Mouse (Mus musculus): ENCODE measurements around the gene Elf4.

The Elf4 gene

DNA sequence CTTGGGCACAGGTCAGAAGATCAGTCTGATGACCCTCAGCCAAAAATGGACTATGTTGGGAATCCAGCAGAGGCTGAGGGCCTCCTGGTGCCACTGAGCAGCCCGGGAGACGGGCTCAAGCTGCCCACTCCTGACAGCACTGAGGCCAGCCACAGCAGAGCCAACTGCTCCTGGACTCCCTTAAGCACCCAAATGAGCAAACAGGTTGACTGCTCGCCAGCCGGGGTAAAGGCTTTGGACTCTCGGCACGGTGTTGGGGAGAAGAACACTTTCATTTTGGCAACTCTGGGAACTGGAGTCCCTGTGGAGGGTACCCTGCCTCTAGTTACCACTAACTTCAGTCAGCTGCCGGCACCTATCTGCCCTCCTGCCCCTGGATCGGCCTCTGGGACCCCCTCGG is 95.1 kb downstream of the Elf4 start:
- Histone ChIP-seq H3K27me3 (ENCODE audit: control insufficient read depth, insufficient read depth, low read length, poor library complexity, severe bottlenecking) (no peaks in the 10 kb centered on the region), H3K36me3 (ENCODE audit: control insufficient read depth, insufficient read depth, low read length, poor library complexity, severe bottlenecking) (no peaks in the 10 kb centered on the region)
- no peak for DNase-seq (ENCODE audit: low read depth, low spot score)

DNA sequence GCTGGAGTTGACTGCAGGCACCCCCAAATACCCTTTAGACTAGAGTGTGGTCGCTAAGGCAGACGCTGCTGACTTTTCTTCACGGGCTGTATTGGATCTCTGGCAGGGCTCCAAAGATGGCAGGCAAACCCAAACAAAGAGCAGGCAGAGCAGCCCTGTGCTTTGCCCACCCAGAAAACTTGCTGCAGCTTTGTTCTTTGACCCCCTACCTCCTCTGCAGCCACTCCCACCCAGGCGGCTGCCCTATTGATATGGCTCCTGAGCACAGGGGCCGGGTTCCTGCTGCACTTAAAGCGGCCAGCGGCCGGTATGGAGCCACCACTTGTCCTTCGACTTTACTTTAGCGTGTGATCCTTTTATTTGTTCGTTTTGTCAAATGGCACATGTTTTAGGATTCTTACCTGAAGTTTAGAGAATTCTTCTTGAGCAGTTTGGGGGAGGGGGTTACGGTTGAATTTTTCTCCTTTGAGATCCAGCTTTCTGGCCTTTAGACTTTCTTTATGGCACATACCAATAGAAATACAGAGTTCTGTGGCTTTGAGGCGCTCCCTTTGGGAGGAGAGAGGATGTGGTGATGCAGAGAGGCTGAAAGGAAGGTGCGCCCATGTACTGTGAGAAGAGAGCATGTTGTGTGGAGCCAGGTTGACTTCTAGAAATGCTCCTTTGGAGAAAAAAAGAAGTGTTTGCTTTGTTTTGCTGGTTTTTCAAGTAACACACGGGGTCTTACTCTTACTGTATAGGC is 96.9 kb downstream of the Elf4 start:
- DNase-seq (ENCODE audit: low read depth, low spot score), result no peak
- no peaks in the 10 kb centered on the region for H3K36me3 ChIP-seq (ENCODE audit: control insufficient read depth, insufficient read depth, low read length, poor library complexity, severe bottlenecking)
- H3K27me3 ChIP-seq (ENCODE audit: control insufficient read depth, insufficient read depth, low read length, poor library complexity, severe bottlenecking), result no peaks in the 10 kb centered on the region
